Mouse (Mus musculus): Measurements from ENCODE around the gene Glg1.
"Not testable (repeated sequence)": the region's sequence is repeated elsewhere in the genome, so short reads cannot be mapped to it uniquely, and the experiment has no call there.

Glg1 gene

GRCm38 (mm10) chr8:111258631-111259407 is at the start of gene Glg1:
TSS of gene Glg1 (minus strand) at chr8:111259216.
- DNase-seq (ENCODE audit: low spot score in 2 of 2), result peak; percentile 88 to 94

- DNase-seq (ENCODE audit: low spot score in 2 of 2), result no peak
Observed at GRCm38 (mm10) chr8:111305031-111305730, 46.2 kb upstream of the Glg1 start.

- DNase-seq (ENCODE audit: low spot score in 2 of 2), result no peak
Observed at GRCm38 (mm10) chr8:111304359-111304758, 45.3 kb upstream of the Glg1 start.

- DNase-seq (ENCODE audit: low spot score in 2 of 2), result not testable (repeated sequence)
Observed at GRCm38 (mm10) chr8:111303076-111303803, 44.2 kb upstream of the Glg1 start.

GRCm38 (mm10) chr8:111300597-111301546 is 41.9 kb upstream of the Glg1 start:
- peak in 1 of 2 experiments; percentile 6 for DNase-seq (ENCODE audit: low spot score in 2 of 2)

GRCm38 (mm10) chr8:111299821-111300568 is 41.0 kb upstream of the Glg1 start, which contains the start of gene Rfwd3:
TSS of gene Rfwd3 (minus strand) at chr8:111300222.
- DNase-seq (ENCODE audit: low spot score in 2 of 2), result peak; percentile 89 to 92

GRCm38 (mm10) chr8:111299363-111299820 is 40.4 kb upstream of the Glg1 start:
- DNase-seq (ENCODE audit: low spot score in 2 of 2), result peak; percentile 45 to 59

- no peak for DNase-seq (ENCODE audit: low spot score in 2 of 2)
Observed at GRCm38 (mm10) chr8:111298011-111298410, 39.0 kb upstream of the Glg1 start.

- no peak for DNase-seq (ENCODE audit: low spot score in 2 of 2)
Observed at GRCm38 (mm10) chr8:111291733-111292132, 32.7 kb upstream of the Glg1 start.

GRCm38 (mm10) chr8:111290586-111290985 is 31.6 kb upstream of the Glg1 start:
- DNase-seq (ENCODE audit: low spot score in 2 of 2), result no peak

GRCm38 (mm10) chr8:111285603-111286002 is 26.6 kb upstream of the Glg1 start:
- DNase-seq (ENCODE audit: low spot score in 2 of 2), result no peak

GRCm38 (mm10) chr8:111282093-111282492 is 23.1 kb upstream of the Glg1 start:
- DNase-seq (ENCODE audit: low spot score in 2 of 2), result no peak

GRCm38 (mm10) chr8:111268277-111268676 is 9.3 kb upstream of the Glg1 start:
- DNase-seq (ENCODE audit: low spot score in 2 of 2), result no peak

GRCm38 (mm10) chr8:111266161-111266560 is 7.1 kb upstream of the Glg1 start:
- not testable (repeated sequence) for DNase-seq (ENCODE audit: low spot score in 2 of 2)

- no peak for DNase-seq (ENCODE audit: low spot score in 2 of 2)
Observed at GRCm38 (mm10) chr8:111264693-111265220, 5.7 kb upstream of the Glg1 start.

- DNase-seq (ENCODE audit: low spot score in 2 of 2), result no peak
Observed at GRCm38 (mm10) chr8:111261981-111262381, 3.0 kb upstream of the Glg1 start.

- no peak for DNase-seq (ENCODE audit: low spot score in 2 of 2)
Observed at GRCm38 (mm10) chr8:111260251-111260650, 1.2 kb upstream of the Glg1 start.

GRCm38 (mm10) chr8:111259408-111259741 is 359 bp upstream of the Glg1 start:
- DNase-seq (ENCODE audit: low spot score in 2 of 2), result no peak

GRCm38 (mm10) chr8:111258010-111258630 is 896 bp downstream of the Glg1 start:
- no peak for DNase-seq (ENCODE audit: low spot score in 2 of 2)
